Comparison of ENCODE assay signal across 11 mouse cellular contexts in the genomic region with DNA sequence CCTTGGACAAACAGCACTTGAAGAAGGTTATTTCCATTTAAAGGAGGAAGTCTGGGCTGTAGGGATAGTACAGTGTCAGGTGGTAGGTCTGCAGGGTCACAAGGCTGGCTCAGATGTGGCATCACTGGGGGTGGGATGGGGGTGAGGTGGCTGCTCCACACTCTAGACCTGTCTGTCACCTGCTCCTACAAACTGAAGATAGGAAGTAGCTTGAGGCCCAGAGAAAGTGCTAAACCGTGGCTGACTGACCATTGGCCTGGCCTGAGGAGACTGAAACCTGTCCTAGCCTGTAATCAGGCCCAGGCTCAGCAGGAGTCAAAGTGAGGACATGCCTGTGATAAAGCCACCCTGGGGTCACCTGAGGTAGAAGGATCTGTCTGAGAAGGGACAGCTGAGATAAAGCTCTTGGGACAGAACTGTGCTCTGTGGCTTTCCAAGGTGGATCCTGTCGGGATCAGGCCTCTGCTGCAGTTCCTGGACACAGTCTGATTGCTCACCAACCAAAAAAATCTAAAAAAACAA. TPM values are rescaled to one million over a fixed set of nuclear protein-coding genes. Genes with fewer than 3 reads are reported as not detected.
A peak's percentile ranks its signal among the peaks of the same experiment; 100 is the strongest.
DNase-seq lines count a peak whose midpoint lies in the region; ATAC-seq lines count a peak whose summit lies in the region.
"Had no signal": no experiment of that assay in that cellular context is flagged by ENCODE, and none has a peak within 500 bp of the region (broad histone marks: within the 10 kb centered on the region; RNA-seq: fewer than 3 reads in every experiment).

No protein-coding gene starts in this region.

- no peak for DNase-seq in hindbrain, embryonic 10.5 days (ENCODE audit: low spot score)
- DNase-seq in MEL-GATA-1-ER (ENCODE audit: extremely low read depth, low read depth) (peak; percentile 11), liver (peak; percentile 71)
- no peak for DNase-seq in retina, postnatal 1 day
- DNase-seq in frontal cortex, postnatal 36 days (ENCODE audit: low spot score in 2 of 2): no peak
- DNase-seq in urinary bladder, adult 18-20 months (ENCODE audit: low spot score in 2 of 2): no peak
- DNase-seq: lung, adult 18-20 months; thymus, postnatal 25 days had no signal

- H3K9ac ChIP-seq in hindbrain, embryonic 12.5 days: no peak overlapping the region

- ATAC-seq in hindbrain, embryonic 12.5 days (ENCODE audit: low FRiP score): no peak
- peak; percentile 7; the same call in 1 of the 2 replicates for ATAC-seq in erythroid progenitor cell, adult 5-6 weeks (replicated peaks; ENCODE audit: low FRiP score, poor library complexity, severe bottlenecking)

- H3K9me3 ChIP-seq in hindbrain, embryonic 10.5 days: no peaks in the 10 kb centered on the region
- H3K9me3 ChIP-seq in hindbrain, embryonic 12.5 days (replicated peaks): no peaks in the 10 kb centered on the region

- peak overlapping the region; percentile 13 for H3K27ac ChIP-seq in hindbrain, embryonic 10.5 days
- no peak overlapping the region for H3K27ac ChIP-seq in hindbrain, embryonic 12.5 days

- H3K4me1 ChIP-seq in hindbrain, embryonic 10.5 days (replicated peaks): peaks cover 50% of the 10 kb centered on the region
- H3K4me1 ChIP-seq in hindbrain, embryonic 12.5 days: peaks cover 29% of the 10 kb centered on the region

- H3K4me2 ChIP-seq in hindbrain, embryonic 12.5 days (replicated peaks): no peak overlapping the region

- peaks cover 15% of the 10 kb centered on the region for H3K36me3 ChIP-seq in hindbrain, embryonic 10.5 days
- H3K36me3 ChIP-seq in hindbrain, embryonic 12.5 days: peaks cover 11% of the 10 kb centered on the region

- 0 out of 2 replicates have a peak overlapping the region, but pooled peaks have one; percentile 11 for H3K4me3 ChIP-seq in hindbrain, embryonic 10.5 days
- no peak overlapping the region for H3K4me3 ChIP-seq in hindbrain, embryonic 12.5 days

- H3K27me3 ChIP-seq in hindbrain, embryonic 10.5 days (ENCODE audit: insufficient read depth, poor library complexity, severe bottlenecking): no peaks in the 10 kb centered on the region
- no peaks in the 10 kb centered on the region for H3K27me3 ChIP-seq in hindbrain, embryonic 12.5 days

- 43% methylated on average over 2 of the region's 2 CpGs for WGBS in hindbrain, embryonic 10.5 days
- WGBS in hindbrain, embryonic 12.5 days: 42% methylated on average over 2 of the region's 2 CpGs

RNA-seq across cellular contexts. Expression of a gene that starts 0.9 kb away (rescaled TPM):
- 222 and 268 TPM in 2 replicates for polyA plus RNA-seq in hindbrain, embryonic 10.5 days (2016; fragmentation: Nextera tagmentation; extraction: Ambion mirVana)
- polyA plus RNA-seq in hindbrain, embryonic 12.5 days (2016; fragmentation: Nextera tagmentation; extraction: Ambion mirVana): 292 and 300 TPM in 2 replicates
- 93.9 and 137 TPM in 2 replicates for total RNA-seq in erythroid progenitor cell, adult 5-6 weeks (2015; ENCODE audit: low replicate concordance)
- 84.3 and 101 TPM in 2 replicates for total RNA-seq in erythroid progenitor cell, adult 5-6 weeks (2017; ENCODE audit: low replicate concordance)

RNA-seq across cellular contexts. Expression of a gene that starts 10.7 kb away (rescaled TPM):
- 16.7 and 18.8 TPM in 2 replicates for polyA plus RNA-seq in hindbrain, embryonic 10.5 days (2016; fragmentation: Nextera tagmentation; extraction: Ambion mirVana)
- polyA plus RNA-seq in hindbrain, embryonic 12.5 days (2016; fragmentation: Nextera tagmentation; extraction: Ambion mirVana): 25.3 and 27.0 TPM in 2 replicates
- 1.7 and 2.2 TPM in 2 replicates for total RNA-seq in erythroid progenitor cell, adult 5-6 weeks (2015; ENCODE audit: low replicate concordance)
- total RNA-seq in erythroid progenitor cell, adult 5-6 weeks (2017; ENCODE audit: low replicate concordance): 1.5 and 3.5 TPM in 2 replicates

RNA-seq across cellular contexts. Expression of a gene that starts 45.1 kb away (rescaled TPM):
- 0.17 TPM in 1 of 2 replicates, not detected in the other for polyA plus RNA-seq in hindbrain, embryonic 10.5 days (2016; fragmentation: Nextera tagmentation; extraction: Ambion mirVana)
- polyA plus RNA-seq in hindbrain, embryonic 12.5 days (2016; fragmentation: Nextera tagmentation; extraction: Ambion mirVana): not detected in 2 replicates
- total RNA-seq in erythroid progenitor cell, adult 5-6 weeks (2015; ENCODE audit: low replicate concordance): not detected in 2 replicates
- total RNA-seq in erythroid progenitor cell, adult 5-6 weeks (2017; ENCODE audit: low replicate concordance): not detected in 2 replicates
- total RNA-seq: layer of hippocampus, adult 18-20 months had no signal

Comparison
In these comparisons a context has a peak if more than half of its experiments do, and no peak if none do; other contexts are left out.
1. DNase-seq: peak in MEL-GATA-1-ER (single experiment) and liver (single experiment); none in hindbrain, embryonic 10.5 days (single experiment), retina, postnatal 1 day (single experiment), frontal cortex, postnatal 36 days (0 of 2) and urinary bladder, adult 18-20 months (0 of 2).